Mouse (Mus musculus) thymus, postnatal 4 days (tissue): ENCODE data around the gene Wdr1.
"Not testable (repeated sequence)": the region's sequence is repeated elsewhere in the genome, so short reads cannot be mapped to it uniquely, and the experiment has no call there.

ENCODE experiments used
- DNase-seq: peaks from one replicate; pipeline ENCODE4 v3.0.0; 2021

Wdr1 gene

GRCm38 (mm10) chr5:38493890-38494289 lies 69.1 kb downstream of the Wdr1 start:
- no peak for DNase-seq

GRCm38 (mm10) chr5:38491763-38492162 lies 71.3 kb downstream of the Wdr1 start:
- DNase-seq = no peak

GRCm38 (mm10) chr5:38489739-38490138 lies 73.3 kb downstream of the Wdr1 start:
- DNase-seq = no peak

- DNase-seq = no peak
These were observed 74.1 kb downstream of the Wdr1 start for GRCm38 (mm10) chr5:38488673-38489615.

- no peak for DNase-seq
These were observed 75.0 kb downstream of the Wdr1 start for GRCm38 (mm10) chr5:38488026-38488425.

- DNase-seq = no peak
These were observed 75.8 kb downstream of the Wdr1 start for GRCm38 (mm10) chr5:38487247-38487646.

- no peak for DNase-seq
These were observed 77.1 kb downstream of the Wdr1 start for GRCm38 (mm10) chr5:38485946-38486345.

- no peak for DNase-seq
These were observed 79.4 kb downstream of the Wdr1 start for GRCm38 (mm10) chr5:38483518-38484110.

- DNase-seq = peak; percentile 5
These were observed 82.0 kb downstream of the Wdr1 start for GRCm38 (mm10) chr5:38480822-38481707.

- DNase-seq = peak; percentile 70
These were observed 82.9 kb downstream of the Wdr1 start for GRCm38 (mm10) chr5:38479908-38480725.

- not testable (repeated sequence) for DNase-seq
These were observed 83.5 kb downstream of the Wdr1 start for GRCm38 (mm10) chr5:38479545-38479907.

GRCm38 (mm10) chr5:38479027-38479426 lies 84.0 kb downstream of the Wdr1 start:
- peak; percentile 64 for DNase-seq

GRCm38 (mm10) chr5:38477731-38478445 lies 85.1 kb downstream of the Wdr1 start:
- DNase-seq = peak; percentile 11

GRCm38 (mm10) chr5:38476861-38477565 lies 86.0 kb downstream of the Wdr1 start:
- peak; percentile 83 for DNase-seq
